Mouse (Mus musculus): ENCODE measurements around the gene Ric1.

- TF ChIP-seq MAX (IDR thresholded peaks at IDR 0.05) (no peak), CTCF (IDR thresholded peaks at IDR 0.05; ENCODE audit: control insufficient read depth, insufficient read depth, insufficient read length) (no peak), MYOD1 (IDR thresholded peaks at IDR 0.05; ENCODE audit: control insufficient read depth, insufficient read length, low read depth) (no peak)
Observed at GRCm38 (mm10) chr19:29562603-29563002, 40.5 kb downstream of the Ric1 start.
